Mouse (Mus musculus) stomach, embryonic 14.5 days (tissue): Measurements from ENCODE around the gene Med27. TPM values are rescaled to one million over a fixed set of nuclear protein-coding genes. Genes with fewer than 3 reads are reported as not detected.

Experiments used
- ATAC-seq: fragments of 200-750 bp; cut with Nextera tagmentation; 2 replicates; pipeline ENCODE4 v1.8.0; 2017; ENCODE audit warnings: low read depth, moderate TSS enrichment; ENCODE audit not compliant: insufficient number of reproducible peaks, insufficient read depth, low FRiP score
- H3K27ac ChIP-seq: fragments of 300-500 bp; sonication (generic); 2 replicates; pipeline ENCODE4 v1.5.1; 2014; ENCODE audit warnings: mild to moderate bottlenecking, low read length, moderate library complexity, mixed read lengths
- H3K27me3 ChIP-seq: fragments of 300-500 bp; sonication (generic); 2 replicates; pipeline ENCODE4 v1.6.1; 2014; ENCODE audit warnings: low read length, control low read depth, mixed read lengths; ENCODE audit not compliant: control insufficient read depth, insufficient read depth
- H3K36me3 ChIP-seq: fragments of 300-500 bp; sonication (generic); 2 replicates; pipeline ENCODE4 v1.6.1; 2014; ENCODE audit warnings: mild to moderate bottlenecking, control low read depth, low read length, moderate library complexity, mixed read lengths; ENCODE audit not compliant: control insufficient read depth, insufficient read depth
- H3K4me1 ChIP-seq: fragments of 300-500 bp; sonication (generic); 2 replicates; pipeline ENCODE4 v1.6.1; 2014; ENCODE audit warnings: low read length, control low read depth, mixed read lengths; ENCODE audit not compliant: control insufficient read depth, insufficient read depth
- H3K4me2 ChIP-seq: fragments of 300-500 bp; sonication (generic); replicated peaks from 2 replicates; pipeline ENCODE4 v1.6.1; 2014; ENCODE audit warnings: low read depth, low read length, control low read depth
- H3K4me3 ChIP-seq: fragments of 300-500 bp; sonication (generic); 2 replicates; pipeline ENCODE4 v1.5.1; 2014; ENCODE audit warnings: low read depth, low read length, control low read depth
- H3K9ac ChIP-seq: fragments of 300-500 bp; sonication (generic); replicated peaks from 2 replicates; pipeline ENCODE4 v1.6.1; 2014; ENCODE audit warnings: low read depth, mild to moderate bottlenecking, control low read depth, low read length, moderate library complexity, mixed read lengths
- H3K9me3 ChIP-seq: fragments of 300-500 bp; sonication (generic); 2 replicates; pipeline ENCODE4 v1.6.1; 2016; ENCODE audit warnings: low read depth, low read length, control low read depth; ENCODE audit not compliant: control insufficient read depth
- WGBS: fragments of 180-500 bp; shearing (Covaris S2); extraction: QIAGEN DNeasy Blood & Tissue Kit; methylation state at CpG from one replicate; pipeline ENCODE4 v1.1.7; 2014; 5-methylcytosine and 5-hydroxymethylcytosine counted together
- polyA plus RNA-seq: library from polyadenylated mRNA; unstranded; fragments of >200 nt; fragmentation: Nextera tagmentation; extraction: Ambion mirVana; gene quantifications from 2 replicates; pipeline ENCODE4 v1.2.1, GENCODE M21; 2014

Med27 gene
- polyA plus RNA-seq, 1 experiment from 2014 or later = 51.7 TPM

DNA sequence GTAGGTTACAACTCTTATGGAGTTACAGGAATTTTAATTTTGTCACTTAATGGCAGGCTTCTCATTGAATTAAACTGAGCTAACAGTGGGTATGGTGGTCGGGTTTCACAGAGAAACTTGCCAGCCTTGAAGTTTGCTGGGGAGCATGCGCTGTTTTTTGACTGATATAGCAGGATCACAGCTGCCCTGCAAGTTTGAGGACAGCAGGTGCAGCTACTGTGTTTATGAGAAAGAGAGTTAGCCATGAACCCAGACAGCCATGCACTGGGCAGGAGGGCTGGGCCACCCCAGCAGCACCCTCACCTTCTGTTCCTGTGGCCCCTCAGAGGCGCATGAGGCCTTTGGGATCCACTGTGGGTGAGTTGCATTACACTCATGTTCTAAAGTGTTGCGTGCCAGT, 36.0 kb downstream of the Med27 start:
- ATAC-seq = no peak
- H3K9me3 ChIP-seq = no peaks in the 10 kb centered on the region
- 0 out of 2 replicates have a peak, but pooled peaks cover 6% of the 10 kb centered on the region for H3K4me1 ChIP-seq
- no peak overlapping the region for H3K27ac ChIP-seq
- H3K36me3 ChIP-seq = no peaks in the 10 kb centered on the region
- no peak overlapping the region for H3K9ac ChIP-seq
- H3K4me3 ChIP-seq = no peak overlapping the region
- 90% methylated on average over 4 of the region's 4 CpGs for WGBS
- H3K27me3 ChIP-seq = no peaks in the 10 kb centered on the region
- H3K4me2 ChIP-seq = no peak overlapping the region

DNA sequence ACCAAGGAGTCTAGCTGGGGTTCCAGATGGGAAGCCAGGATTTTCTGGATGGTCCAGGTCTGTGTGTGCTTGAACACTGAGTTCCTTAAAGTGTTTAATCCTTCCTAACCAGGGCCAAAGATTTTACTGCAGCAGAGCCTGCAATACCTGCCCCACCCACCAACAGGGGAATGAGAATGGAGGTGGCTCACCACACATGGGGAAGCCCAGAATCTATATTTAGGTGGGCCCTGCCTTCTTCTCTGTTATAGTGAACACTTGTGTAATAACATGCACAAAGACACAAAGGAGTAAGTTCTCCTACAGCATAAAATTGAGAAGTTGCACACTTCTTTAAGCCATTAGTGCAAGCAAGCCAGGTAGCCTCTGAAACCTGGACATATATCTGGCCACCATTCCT, 36.5 kb downstream of the Med27 start:
- no peak overlapping the region for H3K4me2 ChIP-seq
- ATAC-seq = no peak

DNA sequence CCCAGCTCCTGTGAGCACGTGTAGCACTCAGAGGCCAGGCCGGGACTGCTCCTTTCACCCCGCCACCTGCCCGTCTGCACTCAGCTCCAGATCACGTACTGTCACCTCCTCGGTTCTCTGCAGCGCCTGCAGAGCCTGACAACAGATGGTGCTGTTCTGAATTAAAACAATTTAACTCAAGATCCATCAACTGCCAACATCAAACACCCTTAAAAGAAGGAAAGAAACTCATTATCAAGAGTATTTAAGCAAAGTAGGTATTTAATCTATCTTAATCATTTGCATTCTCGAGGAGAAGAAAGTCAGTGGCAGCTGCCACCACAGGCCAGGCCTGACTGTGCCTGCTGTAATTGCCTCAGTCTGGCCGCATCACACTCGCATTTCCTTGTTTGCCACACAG, 38.8 kb downstream of the Med27 start:
- H3K4me3 ChIP-seq = no peak overlapping the region
- H3K9ac ChIP-seq = no peak overlapping the region
- 0 out of 2 replicates have a peak, but pooled peaks cover 6% of the 10 kb centered on the region for H3K4me1 ChIP-seq
- ATAC-seq = no peak
- 49% methylated on average over 10 of the region's 10 CpGs for WGBS
- no peaks in the 10 kb centered on the region for H3K36me3 ChIP-seq
- H3K27me3 ChIP-seq = no peaks in the 10 kb centered on the region
- no peaks in the 10 kb centered on the region for H3K9me3 ChIP-seq
- H3K27ac ChIP-seq = no peak overlapping the region
- no peak overlapping the region for H3K4me2 ChIP-seq

More for the DNA sequence above, 36.5 kb downstream of the Med27 start:
- no peaks in the 10 kb centered on the region for H3K36me3 ChIP-seq
- H3K4me3 ChIP-seq = no peak overlapping the region
- H3K9ac ChIP-seq = no peak overlapping the region
- no peaks in the 10 kb centered on the region for H3K27me3 ChIP-seq
- H3K9me3 ChIP-seq = no peaks in the 10 kb centered on the region
- no peak overlapping the region for H3K27ac ChIP-seq
- H3K4me1 ChIP-seq = 0 out of 2 replicates have a peak, but pooled peaks cover 6% of the 10 kb centered on the region

DNA sequence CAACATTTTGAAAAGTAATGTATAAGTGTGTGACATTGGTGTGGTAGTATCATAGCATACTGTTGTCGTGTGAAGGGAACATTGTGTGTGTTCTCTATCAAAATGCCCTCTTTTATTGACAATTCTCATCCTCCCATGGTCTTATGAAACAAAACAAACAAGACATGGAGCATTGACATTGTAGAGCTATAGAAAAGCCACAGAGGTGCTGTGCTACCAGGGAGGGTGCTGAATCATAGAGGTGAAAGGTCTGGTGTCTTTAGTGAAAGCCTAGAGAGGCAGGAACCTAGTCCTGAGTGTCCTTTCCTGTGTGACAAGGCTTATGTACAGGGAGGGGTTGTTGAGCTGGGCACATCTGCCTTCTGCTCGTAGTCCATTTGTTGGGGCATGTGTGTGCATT, 40.6 kb downstream of the Med27 start:
- 77% methylated on average over 2 of the region's 2 CpGs for WGBS
- Histone ChIP-seq H3K4me3 (no peak overlapping the region), H3K4me2 (no peak overlapping the region), H3K9me3 (no peaks in the 10 kb centered on the region), H3K27ac (no peak overlapping the region), H3K27me3 (no peaks in the 10 kb centered on the region), H3K4me1 (no peaks in the 10 kb centered on the region), H3K36me3 (no peaks in the 10 kb centered on the region), H3K9ac (no peak overlapping the region)
- no peak for ATAC-seq

DNA sequence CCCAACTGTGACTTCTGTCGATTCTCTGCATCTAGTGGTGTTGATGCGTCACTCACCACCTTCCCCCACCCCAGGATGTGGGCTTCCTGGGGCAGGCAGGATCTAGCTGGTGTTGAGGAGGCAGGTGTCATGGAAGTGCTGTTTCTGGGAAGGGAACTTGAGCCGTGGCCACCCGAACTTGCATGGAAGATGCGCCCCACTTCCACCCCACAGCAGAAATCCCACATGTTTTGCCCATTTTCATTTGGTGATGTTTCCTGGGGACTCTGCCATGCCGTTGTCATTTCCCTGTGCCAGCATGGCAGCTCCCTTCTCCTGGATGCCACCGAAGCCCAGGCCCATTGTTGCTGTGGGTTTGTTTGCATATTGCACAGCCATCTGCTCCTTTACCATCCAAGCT, 42.3 kb downstream of the Med27 start:
- Histone ChIP-seq H3K9ac (no peak overlapping the region), H3K4me3 (no peak overlapping the region), H3K4me2 (no peak overlapping the region), H3K4me1 (no peaks in the 10 kb centered on the region), H3K9me3 (no peaks in the 10 kb centered on the region), H3K27me3 (no peaks in the 10 kb centered on the region), H3K27ac (no peak overlapping the region), H3K36me3 (no peaks in the 10 kb centered on the region)
- ATAC-seq = no peak
- 91% methylated on average over 7 of the region's 7 CpGs for WGBS

DNA sequence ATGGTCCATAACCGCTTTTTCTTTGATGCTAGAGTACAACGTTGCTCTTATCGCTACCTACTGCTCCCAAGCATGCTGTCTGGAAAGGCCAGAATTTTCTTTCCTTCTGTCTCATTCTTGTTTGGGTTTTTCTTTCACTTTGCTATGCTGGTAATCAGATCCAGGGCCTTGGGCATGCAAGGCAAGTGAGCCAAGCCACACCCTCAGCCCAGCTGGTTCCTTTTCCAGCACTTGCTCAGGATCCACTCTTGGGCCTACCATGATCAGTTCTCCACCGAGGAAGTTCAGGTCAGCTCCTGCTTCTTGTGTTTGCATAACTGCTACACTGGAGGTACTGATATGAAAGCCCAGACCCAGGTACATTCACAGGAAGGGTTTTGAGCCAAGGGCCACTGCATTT, 44.5 kb downstream of the Med27 start:
- Histone ChIP-seq H3K4me2 (no peak overlapping the region), H3K27ac (no peak overlapping the region), H3K36me3 (no peaks in the 10 kb centered on the region), H3K9me3 (no peaks in the 10 kb centered on the region), H3K9ac (no peak overlapping the region), H3K4me1 (0 out of 2 replicates have a peak, but pooled peaks cover 3% of the 10 kb centered on the region), H3K27me3 (no peaks in the 10 kb centered on the region), H3K4me3 (no peak overlapping the region)
- WGBS = 78% methylated on average over 4 of the region's 4 CpGs
- ATAC-seq = no peak

DNA sequence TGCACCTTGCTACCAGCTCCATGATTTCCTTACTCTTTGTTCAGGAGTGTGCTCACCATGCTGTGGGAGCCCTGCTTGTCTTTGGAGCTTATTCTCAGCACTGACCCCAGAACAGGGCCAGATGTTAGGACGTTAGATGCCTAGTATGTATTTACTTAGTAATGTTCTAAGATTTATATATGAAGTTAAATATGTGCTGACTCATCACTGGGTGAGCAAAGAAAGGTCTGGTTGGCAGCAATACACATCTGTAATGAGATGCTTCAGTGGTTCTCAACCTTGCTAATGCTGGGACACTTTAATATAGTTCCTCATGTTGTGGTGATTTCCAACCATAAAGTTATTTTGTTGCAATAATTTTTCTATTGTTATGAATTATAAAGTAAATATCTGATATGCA, 45.4 kb downstream of the Med27 start:
- Histone ChIP-seq H3K36me3 (no peaks in the 10 kb centered on the region), H3K9me3 (no peaks in the 10 kb centered on the region), H3K27me3 (no peaks in the 10 kb centered on the region), H3K4me2 (no peak overlapping the region), H3K4me3 (no peak overlapping the region), H3K4me1 (0 out of 2 replicates have a peak, but pooled peaks cover 5% of the 10 kb centered on the region), H3K27ac (no peak overlapping the region), H3K9ac (no peak overlapping the region)
- 26% methylated on average over 1 of the region's 1 CpGs for WGBS
- no peak for ATAC-seq

DNA sequence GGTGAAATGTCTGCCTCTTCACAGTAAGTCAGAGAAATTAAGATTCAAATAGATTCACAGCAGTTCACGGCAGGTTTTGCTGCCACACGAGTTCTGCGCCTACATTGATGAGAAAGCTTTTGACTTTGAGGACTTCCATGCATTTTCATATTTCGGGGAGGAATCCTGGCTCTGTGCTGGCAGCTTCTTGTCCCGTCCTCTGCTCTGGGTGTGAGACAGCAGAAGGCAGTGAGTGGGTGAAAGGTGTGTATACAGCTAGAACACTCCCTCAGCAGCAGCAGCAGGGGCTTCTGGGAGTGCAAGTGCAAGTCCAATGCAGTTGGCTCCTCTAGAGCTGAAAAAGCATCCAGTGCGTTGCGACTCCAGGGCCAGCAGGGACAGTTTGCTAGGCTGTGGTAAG, 53.6 kb downstream of the Med27 start:
- Histone ChIP-seq H3K4me3 (no peak overlapping the region), H3K9ac (no peak overlapping the region), H3K36me3 (no peaks in the 10 kb centered on the region), H3K9me3 (no peaks in the 10 kb centered on the region), H3K4me1 (peaks cover 10% of the 10 kb centered on the region; the same call in 1 of the 2 replicates), H3K27me3 (no peaks in the 10 kb centered on the region), H3K27ac (no peak overlapping the region), H3K4me2 (no peak overlapping the region)
- 87% methylated on average over 7 of the region's 7 CpGs for WGBS
- no peak for ATAC-seq

DNA sequence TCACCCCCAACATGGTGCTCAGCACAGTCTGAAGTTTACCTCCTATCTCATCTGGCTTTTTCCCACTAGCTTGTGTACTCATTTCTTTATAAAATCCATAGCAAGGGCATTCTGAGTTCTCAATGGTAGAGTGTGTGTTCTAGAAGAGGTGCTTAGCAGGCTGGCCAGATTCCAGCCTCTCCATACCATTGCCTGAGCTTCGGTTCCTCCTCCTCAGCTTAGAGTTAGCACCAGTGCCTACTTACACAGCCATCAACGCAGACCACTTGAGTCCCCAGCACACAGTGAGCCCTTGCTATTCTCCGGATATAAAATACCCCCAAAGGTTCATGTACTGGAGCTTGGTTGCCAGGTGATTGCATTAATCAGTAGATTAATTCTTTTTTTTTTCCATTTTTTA, 54.2 kb downstream of the Med27 start:
- no peaks in the 10 kb centered on the region for H3K36me3 ChIP-seq
- H3K4me1 ChIP-seq = peaks cover 7% of the 10 kb centered on the region; the same call in 1 of the 2 replicates
- ATAC-seq = no peak
- H3K4me2 ChIP-seq = no peak overlapping the region
- 85% methylated on average over 3 of the region's 3 CpGs for WGBS
- H3K27ac ChIP-seq = no peak overlapping the region
- no peak overlapping the region for H3K9ac ChIP-seq
- no peak overlapping the region for H3K4me3 ChIP-seq
- H3K9me3 ChIP-seq = no peaks in the 10 kb centered on the region
- H3K27me3 ChIP-seq = no peaks in the 10 kb centered on the region
